Mouse (Mus musculus): Measurements from ENCODE around the gene Nr1i3.
"Not testable (repeated sequence)": the region's sequence is repeated elsewhere in the genome, so short reads cannot be mapped to it uniquely, and the experiment has no call there.

- not testable (repeated sequence) for TF ChIP-seq CTCF (IDR thresholded peaks at IDR 0.05; ENCODE audit: low read depth, low read length); POLR2A (IDR thresholded peaks at IDR 0.05; ENCODE audit: borderline replicate concordance, low read depth, low read length)
Observed at GRCm38 (mm10) chr1:171241952-171242351, 28.2 kb downstream of the Nr1i3 start.
